Mouse (Mus musculus) cerebellum, adult 2 months (tissue): Measurements from ENCODE around the gene Ptpn13.

ENCODE experiments used
- CTCF ChIP-seq: fragments of 200-500 bp; IDR thresholded peaks from 2 replicates; pipeline ENCODE4 v1.5.1; 2011; ENCODE audit warnings: low read depth, mild to moderate bottlenecking, control low read depth, low read length, moderate library complexity, borderline replicate concordance; ENCODE audit not compliant: insufficient read depth
- POLR2A ChIP-seq: fragments of 200-500 bp; IDR thresholded peaks from 2 replicates; pipeline ENCODE4 v1.6.1; 2011; ENCODE audit warnings: low read length, control low read depth, borderline replicate concordance; ENCODE audit not compliant: insufficient read depth

DNA sequence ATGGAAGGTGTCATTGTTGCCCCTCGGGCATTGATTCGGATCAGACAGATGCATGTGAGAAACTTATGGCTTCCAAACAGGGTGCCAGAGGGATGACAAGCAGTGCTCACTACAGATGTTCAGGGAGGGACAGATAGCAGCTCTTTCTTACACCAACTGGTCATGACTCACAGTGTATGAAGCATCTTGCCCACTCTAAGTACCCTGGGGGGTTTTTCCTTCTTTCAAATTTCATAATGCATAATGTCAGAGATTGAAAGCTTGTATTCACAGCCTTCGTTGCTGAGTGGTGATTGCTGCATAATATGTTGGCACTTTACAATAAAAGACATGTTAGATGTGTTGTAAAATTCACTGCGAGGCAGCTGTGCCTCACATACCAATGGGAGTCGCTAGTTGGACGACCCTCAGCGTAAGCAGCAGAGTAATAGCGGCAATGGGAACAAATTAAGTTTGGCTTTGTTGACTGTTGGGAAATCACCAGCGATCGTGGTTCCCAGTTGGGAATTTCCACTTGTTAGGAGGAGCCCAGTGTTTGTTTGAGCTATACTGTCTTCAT lies 38.7 kb downstream of the Ptpn13 start:
- TF ChIP-seq POLR2A (no peak), CTCF (no peak)
